ENCODE assay signal across 7 mouse cellular contexts in the genomic region with DNA sequence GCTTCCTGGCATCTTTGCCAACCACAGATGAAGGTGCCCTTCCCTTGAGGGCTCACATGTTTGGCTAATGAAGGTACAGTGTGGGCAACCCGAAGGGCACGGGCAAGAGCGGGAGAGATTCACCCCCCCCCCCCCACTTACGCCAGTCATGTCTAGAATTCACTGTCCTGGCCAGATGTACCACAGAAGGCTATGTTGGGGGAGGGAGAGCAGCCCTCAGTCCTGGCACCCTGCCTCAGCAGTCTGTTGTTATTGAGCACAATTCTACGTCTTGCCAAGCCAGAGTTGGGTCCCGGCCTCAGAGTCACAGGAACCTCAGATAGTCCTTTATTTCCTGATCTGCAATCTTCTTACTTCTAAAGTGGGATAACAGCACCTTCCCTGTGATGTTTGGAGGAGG.
A peak's percentile ranks its signal among the peaks of the same experiment; 100 is the strongest.
DNase-seq lines count a peak whose midpoint lies in the region; ATAC-seq and TF ChIP-seq lines count a peak whose summit lies in the region.

No protein-coding gene starts in this region.

- no peak overlapping the region for H3K4me3 ChIP-seq in hindbrain, postnatal 0 days (ENCODE audit: low read length)
- no peak overlapping the region for H3K4me3 ChIP-seq in hindbrain, embryonic 11.5 days (ENCODE audit: low read depth, low read length)
- H3K4me3 ChIP-seq in layer of hippocampus, adult 2 months, result no peak overlapping the region
- H3K4me3 ChIP-seq in neural tube, embryonic 15.5 days (replicated peaks), result no peak overlapping the region

- H3K9me3 ChIP-seq in hindbrain, postnatal 0 days (ENCODE audit: low read length), result no peaks in the 10 kb centered on the region
- no peaks in the 10 kb centered on the region for H3K9me3 ChIP-seq in hindbrain, embryonic 11.5 days (ENCODE audit: control insufficient read depth, low read length)
- H3K9me3 ChIP-seq in neural tube, embryonic 15.5 days (replicated peaks), result no peaks in the 10 kb centered on the region

- TF ChIP-seq CTCF in hindbrain, postnatal 0 days (IDR thresholded peaks at IDR 0.05; ENCODE audit: low read depth), result no peak
- TF ChIP-seq CTCF in brain, embryonic 14.5 days (IDR thresholded peaks at IDR 0.05; ENCODE audit: borderline replicate concordance, extremely low read depth, insufficient read depth, insufficient read length), result no peak
- no peak for TF ChIP-seq CTCF in layer of hippocampus, adult 2 months (conservative IDR thresholded peaks at IDR 0.05)

- DNase-seq in hindbrain, postnatal 0 days (ENCODE audit: low spot score), result peak; percentile 74
- DNase-seq in hindbrain, embryonic 11.5 days (ENCODE audit: low spot score), result no peak
- DNase-seq in brain, embryonic 14.5 days (ENCODE audit: low read depth), result peak; percentile 79
- DNase-seq in cerebellum, postnatal 14 days, result peak; percentile 82 to 84
- no peak for DNase-seq in layer of hippocampus, adult 2 months (ENCODE audit: low spot score in 2 of 2)
- DNase-seq in embryo, embryonic 11 days, result no peak

- no peaks in the 10 kb centered on the region for H3K36me3 ChIP-seq in hindbrain, postnatal 0 days (ENCODE audit: insufficient read depth, low read length)
- no peaks in the 10 kb centered on the region for H3K36me3 ChIP-seq in hindbrain, embryonic 11.5 days (ENCODE audit: control insufficient read depth, insufficient read depth, low read length)
- no peaks in the 10 kb centered on the region for H3K36me3 ChIP-seq in neural tube, embryonic 15.5 days

- peaks cover 9% of the 10 kb centered on the region; the same call in 1 of the 2 replicates for H3K4me1 ChIP-seq in hindbrain, postnatal 0 days (ENCODE audit: insufficient read depth, low read length)
- H3K4me1 ChIP-seq in hindbrain, embryonic 11.5 days (replicated peaks; ENCODE audit: control insufficient read depth, insufficient read depth, low read length), result 0 out of 2 replicates have a peak, but pooled peaks cover 3% of the 10 kb centered on the region
- peaks cover 31% of the 10 kb centered on the region for H3K4me1 ChIP-seq in neural tube, embryonic 15.5 days

- ATAC-seq in hindbrain, postnatal 0 days, result no peak
- no peak for ATAC-seq in hindbrain, embryonic 11.5 days (ENCODE audit: low FRiP score)
- no peak for ATAC-seq in neural tube, embryonic 15.5 days (ENCODE audit: low FRiP score)

- H3K4me2 ChIP-seq in hindbrain, postnatal 0 days (ENCODE audit: low read depth, low read length), result no peak overlapping the region
- H3K4me2 ChIP-seq in hindbrain, embryonic 11.5 days (replicated peaks; ENCODE audit: low read depth, low read length), result no peak overlapping the region
- H3K4me2 ChIP-seq in neural tube, embryonic 15.5 days, result no peak overlapping the region

- 53% methylated on average over 6 of the region's 6 CpGs for WGBS in hindbrain, postnatal 0 days
- 90% methylated on average over 6 of the region's 6 CpGs for WGBS in hindbrain, embryonic 11.5 days
- 69% methylated on average over 6 of the region's 6 CpGs for WGBS in neural tube, embryonic 15.5 days

- no peak overlapping the region for H3K27ac ChIP-seq in hindbrain, postnatal 0 days
- no peak overlapping the region for H3K27ac ChIP-seq in hindbrain, embryonic 11.5 days (ENCODE audit: low read depth, low read length)
- H3K27ac ChIP-seq in layer of hippocampus, adult 2 months, result peak overlapping the region; percentile 91
- no peak overlapping the region for H3K27ac ChIP-seq in neural tube, embryonic 15.5 days (replicated peaks)

- no peak for TF ChIP-seq POLR2A in brain, embryonic 14.5 days (IDR thresholded peaks at IDR 0.05; ENCODE audit: borderline replicate concordance, extremely low read depth, insufficient read depth, insufficient read length, poor library complexity, severe bottlenecking)

- no peak overlapping the region for H3K9ac ChIP-seq in hindbrain, postnatal 0 days (replicated peaks; ENCODE audit: low read length)
- no peak overlapping the region for H3K9ac ChIP-seq in hindbrain, embryonic 11.5 days (ENCODE audit: low read depth, low read length)
- no peak overlapping the region for H3K9ac ChIP-seq in neural tube, embryonic 15.5 days (replicated peaks)

- H3K27me3 ChIP-seq in hindbrain, postnatal 0 days (ENCODE audit: insufficient read depth, low read length), result no peaks in the 10 kb centered on the region
- no peaks in the 10 kb centered on the region for H3K27me3 ChIP-seq in hindbrain, embryonic 11.5 days (ENCODE audit: control insufficient read depth, insufficient read depth, low read length)
- H3K27me3 ChIP-seq in neural tube, embryonic 15.5 days (replicated peaks), result no peaks in the 10 kb centered on the region

Comparison
In these comparisons a context has a peak if more than half of its experiments do, and no peak if none do; other contexts are left out.
1. DNase-seq: peak in hindbrain, postnatal 0 days (single experiment), brain, embryonic 14.5 days (single experiment) and cerebellum, postnatal 14 days (2 of 2); none in hindbrain, embryonic 11.5 days (single experiment), layer of hippocampus, adult 2 months (0 of 2) and embryo, embryonic 11 days (single experiment).